Mouse (Mus musculus) lung, postnatal 10 days (tissue): ENCODE results near the gene Slc9b2.

ENCODE experiments used
- DNase-seq: peaks from one replicate; pipeline ENCODE4 v3.0.0; 2021

The Slc9b2 gene

GRCm38 (mm10) chr3:135313727-135314126 lies 6.2 kb downstream of the Slc9b2 start:
- no peak for DNase-seq

- no peak for DNase-seq
Measured at GRCm38 (mm10) chr3:135314811-135315210, 7.3 kb downstream of the Slc9b2 start.

GRCm38 (mm10) chr3:135315720-135316425 lies 8.4 kb downstream of the Slc9b2 start:
- no peak for DNase-seq

- no peak for DNase-seq
Measured at GRCm38 (mm10) chr3:135318331-135318730, 10.8 kb downstream of the Slc9b2 start.

GRCm38 (mm10) chr3:135324354-135324753 lies 16.9 kb downstream of the Slc9b2 start:
- DNase-seq, result no peak

DNA sequence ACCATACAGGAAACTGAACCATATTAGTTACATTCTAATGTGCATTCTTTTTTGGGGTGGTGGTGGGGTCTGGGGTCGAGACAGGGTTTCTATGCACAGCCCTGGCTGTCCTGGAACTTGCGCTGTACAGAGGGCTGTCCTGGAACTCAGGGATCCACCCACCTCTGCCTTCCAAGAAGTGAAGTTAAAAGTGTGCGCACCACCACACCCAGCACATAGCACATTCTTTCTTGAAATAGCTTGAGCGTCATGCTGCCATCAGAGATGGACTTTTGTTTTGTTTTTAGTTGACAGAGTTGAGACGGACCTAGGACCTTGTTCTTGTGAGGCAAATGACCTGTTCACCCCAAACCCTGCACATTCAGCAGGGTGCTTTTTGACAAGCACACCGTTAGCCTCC lies 19.7 kb downstream of the Slc9b2 start:
- DNase-seq, result no peak

DNA sequence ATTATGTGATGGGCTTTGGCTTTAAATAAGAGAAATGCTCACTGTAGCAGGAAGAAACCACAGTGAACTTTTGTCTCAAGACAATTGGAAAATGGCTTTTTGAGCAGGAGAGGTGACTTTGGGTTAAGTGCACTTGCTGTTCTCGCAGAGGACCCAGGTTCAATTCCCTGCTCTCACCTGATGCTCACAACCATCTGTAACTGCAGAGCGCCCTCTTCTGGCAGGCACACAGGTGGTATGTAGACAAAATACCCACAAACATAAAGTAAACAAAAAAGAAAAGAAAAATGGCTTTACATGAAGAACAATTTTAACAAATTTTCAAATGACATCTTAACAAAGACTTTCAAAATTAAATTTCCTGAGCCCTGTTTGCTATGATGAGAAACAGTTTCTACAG lies 20.1 kb downstream of the Slc9b2 start:
- no peak for DNase-seq

GRCm38 (mm10) chr3:135328560-135328959 lies 21.1 kb downstream of the Slc9b2 start:
- DNase-seq, result peak; percentile 64

DNA sequence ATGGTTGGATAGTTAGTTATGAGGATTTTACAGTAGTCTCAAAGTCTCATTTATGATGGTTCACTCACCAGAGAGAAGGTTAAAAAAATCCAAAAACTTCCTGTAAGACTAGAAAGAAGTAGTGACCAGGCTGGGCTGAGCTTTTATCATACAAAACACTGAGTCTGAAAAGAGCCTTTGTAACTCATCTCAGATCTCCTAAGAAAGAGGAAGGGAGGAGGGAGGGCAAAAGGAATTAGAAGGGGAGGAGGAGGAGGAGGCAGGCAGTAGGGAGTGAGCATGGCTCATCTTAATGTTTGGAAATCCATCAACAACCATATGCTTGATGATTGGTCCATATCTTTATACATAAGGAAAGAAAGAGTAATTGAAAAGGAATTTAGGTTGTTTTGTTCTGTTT lies 25.2 kb downstream of the Slc9b2 start:
- DNase-seq, result no peak

- no peak for DNase-seq
Measured at GRCm38 (mm10) chr3:135333763-135334162, 26.3 kb downstream of the Slc9b2 start.

- DNase-seq, result peak; percentile 42
Measured at GRCm38 (mm10) chr3:135347739-135348264, 40.3 kb downstream of the Slc9b2 start, which contains the start of gene Slc9b1. Slc9b1 (plus strand) TSS chr3:135348029.

- no peak for DNase-seq
Measured at GRCm38 (mm10) chr3:135349022-135349421, 41.5 kb downstream of the Slc9b2 start.

DNA sequence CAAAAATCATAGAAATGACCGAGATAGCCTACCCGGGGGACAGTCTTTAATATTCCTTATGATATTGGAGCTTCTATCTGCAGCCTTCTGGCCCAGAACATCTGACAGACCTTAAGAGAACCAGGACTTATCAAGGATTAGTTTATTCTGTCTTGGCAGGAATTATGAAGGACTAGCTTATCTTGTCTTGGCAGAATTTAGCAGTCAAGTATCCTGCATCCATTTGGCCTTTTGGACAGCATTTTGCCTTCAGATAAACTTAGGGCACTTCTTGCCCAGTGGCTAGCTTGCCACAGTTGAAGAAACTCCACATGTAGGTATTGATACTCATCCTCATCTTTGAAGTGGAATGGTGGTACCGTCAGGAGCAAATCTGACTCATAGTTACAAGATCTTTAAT lies 44.4 kb downstream of the Slc9b2 start:
- DNase-seq, result no peak

DNA sequence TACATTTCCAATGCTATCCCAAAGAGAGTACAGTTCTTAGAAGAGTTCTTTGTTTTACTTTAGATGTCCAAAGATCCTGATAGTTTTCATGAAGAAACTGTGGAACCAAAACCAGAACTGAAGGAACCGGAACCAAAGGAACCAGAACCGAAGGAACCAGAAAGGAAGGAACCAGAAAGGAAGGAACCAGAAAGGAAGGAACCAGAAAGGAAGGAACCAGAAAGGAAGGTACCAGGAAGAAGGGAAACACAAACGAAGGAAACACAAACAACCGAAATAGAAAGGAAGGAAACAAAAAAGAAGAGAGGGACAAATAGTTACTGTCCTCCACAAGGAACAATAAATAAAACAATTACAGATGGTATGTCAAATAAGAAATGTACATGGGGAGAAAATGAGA lies 49.9 kb downstream of the Slc9b2 start:
- DNase-seq, result no peak

DNA sequence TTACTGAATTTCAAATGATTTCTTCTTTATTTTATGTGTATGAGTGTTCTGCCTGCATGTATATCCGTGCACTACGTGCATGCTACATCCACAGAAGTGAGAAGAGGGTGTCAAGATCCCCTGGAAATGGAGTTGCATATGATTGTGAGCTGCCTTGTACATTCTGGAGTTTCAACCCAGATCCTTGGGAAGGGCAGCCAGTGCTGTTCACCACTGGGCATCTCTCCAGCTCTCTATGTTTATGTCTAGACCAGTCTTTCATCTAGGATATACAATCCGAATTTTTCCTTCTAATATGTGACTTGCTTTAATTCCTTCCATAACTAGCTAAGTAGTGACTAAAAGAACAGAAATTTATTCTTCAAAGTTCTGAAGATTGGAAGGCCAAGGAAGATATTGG lies 68.3 kb downstream of the Slc9b2 start:
- no peak for DNase-seq

DNA sequence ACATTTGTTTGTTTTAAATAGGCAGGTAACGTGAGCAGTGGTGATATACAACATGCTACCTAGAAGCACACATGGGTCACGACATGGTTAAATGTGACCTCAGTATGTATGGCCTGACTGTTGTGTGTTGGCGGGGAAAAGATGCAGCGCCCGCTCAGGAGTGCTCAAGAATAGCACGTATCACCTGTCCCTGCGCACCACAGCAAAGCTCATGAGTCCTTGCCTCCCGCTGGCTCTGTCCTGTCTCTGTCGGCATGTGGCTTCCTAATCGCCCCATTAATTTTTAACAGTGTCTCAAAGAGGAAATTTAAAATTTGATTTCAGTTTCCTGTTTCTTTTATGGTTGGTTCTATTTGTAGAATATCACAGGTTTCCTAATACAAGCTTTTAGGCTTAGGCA lies 69.9 kb downstream of the Slc9b2 start:
- DNase-seq, result no peak

DNA sequence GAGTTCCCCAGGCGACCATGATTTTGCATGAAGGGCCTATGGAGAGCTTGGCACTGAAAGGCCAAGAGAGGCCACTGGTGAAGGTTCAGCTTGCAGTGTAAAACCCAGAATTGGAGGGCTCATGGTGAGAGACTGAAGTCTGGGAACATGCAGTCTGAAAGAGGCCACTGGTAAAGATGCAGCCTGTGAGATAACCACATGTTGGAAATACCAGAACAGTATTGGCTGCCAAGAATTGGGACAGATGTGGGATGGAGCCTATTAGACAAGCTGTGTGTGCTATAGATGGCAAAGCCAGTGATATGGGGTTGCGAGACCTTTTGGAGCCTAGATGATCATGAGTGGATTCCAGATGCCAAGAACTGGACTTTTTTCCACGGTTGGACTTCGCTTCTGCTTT lies 72.4 kb downstream of the Slc9b2 start:
- no peak for DNase-seq

- DNase-seq, result no peak
Measured at GRCm38 (mm10) chr3:135393186-135393585, 85.7 kb downstream of the Slc9b2 start.
